Mouse (Mus musculus) CD8-positive naive resting alpha-beta T cell, adult 2 months (primary cell): ENCODE data around the gene Ptbp2.

ENCODE experiments used
- DNase-seq, 2 experiments: peaks; one replicate each; pipeline ENCODE4 v3.0.0; 2022; ENCODE audit warnings: low read depth in 2 of 2, low spot score in 2 of 2

Gene Ptbp2

GRCm38 (mm10) chr3:119784366-119784765 is at the start of gene Ptbp2:
Gene Ptbp2, minus strand, starts transcription at chr3:119784466.
- DNase-seq: no peak

GRCm38 (mm10) chr3:119814678-119815077 is 30.4 kb upstream of the Ptbp2 start:
- DNase-seq: no peak

GRCm38 (mm10) chr3:119806123-119806522 is 21.9 kb upstream of the Ptbp2 start:
- DNase-seq: no peak

GRCm38 (mm10) chr3:119794677-119795365 is 10.6 kb upstream of the Ptbp2 start:
- DNase-seq: no peak

GRCm38 (mm10) chr3:119782946-119783701 is 1.1 kb downstream of the Ptbp2 start:
- DNase-seq: peak; percentile 74 to 80

- peak; percentile 45 to 54 for DNase-seq
Observed at GRCm38 (mm10) chr3:119782022-119782945, 2.0 kb downstream of the Ptbp2 start.

- no peak for DNase-seq
Observed at GRCm38 (mm10) chr3:119780876-119781275, 3.4 kb downstream of the Ptbp2 start.

- no peak for DNase-seq
Observed at GRCm38 (mm10) chr3:119779261-119779660, 5.0 kb downstream of the Ptbp2 start.

- DNase-seq: no peak
Observed at GRCm38 (mm10) chr3:119778431-119778830, 5.8 kb downstream of the Ptbp2 start.

GRCm38 (mm10) chr3:119776129-119776528 is 8.1 kb downstream of the Ptbp2 start:
- no peak for DNase-seq

- DNase-seq: no peak
Observed at GRCm38 (mm10) chr3:119772789-119773188, 11.5 kb downstream of the Ptbp2 start.

GRCm38 (mm10) chr3:119763772-119764171 is 20.5 kb downstream of the Ptbp2 start:
- no peak for DNase-seq

GRCm38 (mm10) chr3:119761732-119762131 is 22.5 kb downstream of the Ptbp2 start:
- DNase-seq: no peak

- DNase-seq: no peak
Observed at GRCm38 (mm10) chr3:119753791-119754190, 30.5 kb downstream of the Ptbp2 start.

GRCm38 (mm10) chr3:119749551-119750249 is 34.6 kb downstream of the Ptbp2 start:
- DNase-seq: no peak

GRCm38 (mm10) chr3:119749140-119749539 is 35.1 kb downstream of the Ptbp2 start:
- DNase-seq: no peak

GRCm38 (mm10) chr3:119746656-119747055 is 37.6 kb downstream of the Ptbp2 start:
- no peak for DNase-seq

- DNase-seq: no peak
Observed at GRCm38 (mm10) chr3:119745801-119746200, 38.5 kb downstream of the Ptbp2 start.

GRCm38 (mm10) chr3:119729863-119730262 is 54.4 kb downstream of the Ptbp2 start:
- DNase-seq: no peak

- DNase-seq: no peak
Observed at GRCm38 (mm10) chr3:119712066-119712465, 72.2 kb downstream of the Ptbp2 start.

GRCm38 (mm10) chr3:119711503-119711902 is 72.8 kb downstream of the Ptbp2 start:
- DNase-seq: no peak
